Mouse (Mus musculus) CH12.LX (cell line): ENCODE measurements at regions not wholly inside any gene's neighbourhood (a gene's known extent, or its start where the extent isn't known, plus 50 kb on each side); places are given as distances from the start of the nearest gene placed in this dataset.

Experiments used
- DNase-seq: peaks from one replicate; pipeline ENCODE4 v3.0.0-alpha.2; 2013; ENCODE audit errors: extremely low read depth
- H3K27ac ChIP-seq: 2 replicates; pipeline ENCODE4 v1.5.1; 2012; ENCODE audit warnings: low read depth, mild to moderate bottlenecking, control low read depth, moderate library complexity; ENCODE audit not compliant: insufficient read depth
- H3K27me3 ChIP-seq: replicated peaks from 2 replicates; pipeline ENCODE3; 2012; ENCODE audit warnings: inconsistent platforms
- H3K36me3 ChIP-seq, 2 experiments: replicated peaks in 1 of 2; 2 replicates each; pipeline versions ENCODE3 to v1.6.1; 2012; ENCODE audit warnings: inconsistent platforms in 1 of 2, low read length in 1 of 2, mild to moderate bottlenecking in 1 of 2, mixed read lengths in 1 of 2, moderate library complexity in 1 of 2; ENCODE audit not compliant: control insufficient read depth in 1 of 2, insufficient read depth in 1 of 2
- H3K4me1 ChIP-seq, 2 experiments: 2 replicates each; pipeline ENCODE4 v1.6.1; 2012; ENCODE audit warnings: inconsistent platforms in 1 of 2, moderate library complexity in 1 of 2; ENCODE audit not compliant: insufficient read depth in 2 of 2, control insufficient read depth in 1 of 2
- H3K4me2 ChIP-seq: 2 replicates; pipeline ENCODE4 v1.6.1; 2012; ENCODE audit warnings: low read depth, mild to moderate bottlenecking, control low read depth; ENCODE audit not compliant: poor library complexity, insufficient read depth, severe bottlenecking
- H3K4me3 ChIP-seq, 3 experiments: fragments of 150-350 bp in 1 of 3; sonication (generic) in 1 of 3; replicated peaks in 1 of 3; 2 replicates each; pipeline versions ENCODE3 to v1.5.1; 2011 to 2012; ENCODE audit warnings: low read depth in 2 of 3, low read length in 2 of 3, mild to moderate bottlenecking in 2 of 3, moderate library complexity in 2 of 3, control low read depth in 1 of 3, improper control_type of control experiment in 1 of 3, inconsistent platforms in 1 of 3, mixed read lengths in 1 of 3; ENCODE audit not compliant: poor library complexity in 1 of 3
- H3K79me2 ChIP-seq: replicated peaks from 2 replicates; pipeline ENCODE4 v1.6.1; 2012; ENCODE audit warnings: mild to moderate bottlenecking, moderate library complexity; ENCODE audit not compliant: control insufficient read depth, poor library complexity, insufficient read depth, severe bottlenecking; ENCODE audit errors: extremely low read depth
- H3K9ac ChIP-seq: 2 replicates; pipeline ENCODE4 v1.6.1; 2012; ENCODE audit warnings: low read depth, mild to moderate bottlenecking, control low read depth, moderate library complexity; ENCODE audit not compliant: insufficient read depth
- H3K9me3 ChIP-seq: replicated peaks from 2 replicates; pipeline ENCODE3; 2012; ENCODE audit warnings: low read length, inconsistent platforms, mixed read lengths
- BHLHE40 ChIP-seq: IDR thresholded peaks from 2 replicates; pipeline ENCODE4 v1.6.1; 2011; ENCODE audit warnings: mild to moderate bottlenecking, low read depth, low read length, improper control_type of control experiment
- CHD2 ChIP-seq: IDR thresholded peaks from 2 replicates; pipeline ENCODE4 v1.6.1; 2011; ENCODE audit warnings: low read length, improper control_type of control experiment
- CTCF ChIP-seq, 2 experiments: IDR thresholded peaks in 1 of 2; conservative IDR thresholded peaks in 1 of 2; 2 replicates each; pipeline ENCODE4 v1.5.1; 2011 to 2012; ENCODE audit warnings: low read depth in 2 of 2, low read length in 2 of 2, improper control_type of control experiment in 1 of 2, inconsistent platforms in 1 of 2, mild to moderate bottlenecking in 1 of 2, moderate library complexity in 1 of 2
- E2F4 ChIP-seq: IDR thresholded peaks from 2 replicates; pipeline ENCODE4 v1.6.1; 2011; ENCODE audit warnings: low read depth, low read length, improper control_type of control experiment; ENCODE audit not compliant: insufficient replicate concordance
- EP300 ChIP-seq: IDR thresholded peaks from 2 replicates; pipeline ENCODE4 v1.6.1; 2011; ENCODE audit warnings: low read length, improper control_type of control experiment
- ETS1 ChIP-seq: conservative IDR thresholded peaks from 2 replicates; pipeline ENCODE4 v1.6.1; 2012; ENCODE audit warnings: low read depth, mild to moderate bottlenecking, inconsistent platforms, low read length, improper control_type of control experiment, moderate library complexity
- GABPA ChIP-seq: IDR thresholded peaks from 2 replicates; pipeline ENCODE4 v1.6.1; 2012; ENCODE audit warnings: low read depth, low read length, improper control_type of control experiment, inconsistent platforms; ENCODE audit not compliant: insufficient replicate concordance
- JUND ChIP-seq: conservative IDR thresholded peaks from 2 replicates; pipeline ENCODE4 v1.6.1; 2011; ENCODE audit warnings: low read depth, low read length, improper control_type of control experiment
- KAT2A ChIP-seq: IDR thresholded peaks from 2 replicates; pipeline ENCODE4 v1.6.1; 2012; ENCODE audit warnings: low read length, improper control_type of control experiment, inconsistent platforms; ENCODE audit not compliant: insufficient replicate concordance
- MAFK ChIP-seq: IDR thresholded peaks from 2 replicates; pipeline ENCODE4 v1.6.1; 2011; ENCODE audit warnings: low read length, improper control_type of control experiment; ENCODE audit not compliant: insufficient replicate concordance
- MAZ ChIP-seq: IDR thresholded peaks from 2 replicates; pipeline ENCODE4 v1.6.1; 2012; ENCODE audit warnings: low read depth, mild to moderate bottlenecking, inconsistent platforms, low read length, improper control_type of control experiment, moderate library complexity
- MEF2A ChIP-seq: IDR thresholded peaks from 2 replicates; pipeline ENCODE4 v1.6.1; 2014; ENCODE audit warnings: low read depth, mild to moderate bottlenecking, inconsistent platforms, low read length, improper control_type of control experiment, borderline replicate concordance
- MYC ChIP-seq: IDR thresholded peaks from 2 replicates; pipeline ENCODE4 v1.6.1; 2011; ENCODE audit warnings: low read depth, mild to moderate bottlenecking, improper control_type of control experiment, low read length
- NELFE ChIP-seq: IDR thresholded peaks from 2 replicates; pipeline ENCODE4 v1.6.1; 2011; ENCODE audit warnings: low read depth, low read length, improper control_type of control experiment
- NRF1 ChIP-seq: IDR thresholded peaks from 2 replicates; pipeline ENCODE4 v1.6.1; 2014; ENCODE audit warnings: low read depth, mild to moderate bottlenecking, inconsistent platforms, low read length, improper control_type of control experiment, moderate library complexity
- PAX5 ChIP-seq: IDR thresholded peaks from 2 replicates; pipeline ENCODE4 v1.6.1; 2012; ENCODE audit warnings: low read length, inconsistent platforms, mixed read lengths
- POLR2A ChIP-seq: IDR thresholded peaks from 2 replicates; pipeline ENCODE4 v1.6.1; 2011; ENCODE audit warnings: low read depth, mild to moderate bottlenecking, improper control_type of control experiment, low read length
- POLR2AphosphoS2 ChIP-seq: IDR thresholded peaks from 2 replicates; pipeline ENCODE4 v1.6.1; 2011; ENCODE audit warnings: low read depth, low read length, improper control_type of control experiment
- RAD21 ChIP-seq: IDR thresholded peaks from 2 replicates; pipeline ENCODE4 v1.6.1; 2011; ENCODE audit warnings: low read depth, mild to moderate bottlenecking, low read length, improper control_type of control experiment, moderate library complexity
- SIN3A ChIP-seq: IDR thresholded peaks from 2 replicates; pipeline ENCODE4 v1.6.1; 2012; ENCODE audit warnings: low read length, improper control_type of control experiment, inconsistent platforms
- TBP ChIP-seq: conservative IDR thresholded peaks from 2 replicates; pipeline ENCODE4 v1.6.1; 2011; ENCODE audit warnings: low read depth, low read length, improper control_type of control experiment
- TCF12 ChIP-seq: IDR thresholded peaks from 2 replicates; pipeline ENCODE4 v1.6.1; 2014; ENCODE audit warnings: low read depth, mild to moderate bottlenecking, inconsistent platforms, low read length, improper control_type of control experiment
- UBTF ChIP-seq: IDR thresholded peaks from 2 replicates; pipeline ENCODE4 v1.6.1; 2012; ENCODE audit warnings: low read depth, mild to moderate bottlenecking, inconsistent platforms, low read length, improper control_type of control experiment, moderate library complexity
- USF1 ChIP-seq: IDR thresholded peaks from 2 replicates; pipeline ENCODE4 v1.6.1; 2014; ENCODE audit warnings: low read depth, mild to moderate bottlenecking, inconsistent platforms, low read length, improper control_type of control experiment
- USF2 ChIP-seq: conservative IDR thresholded peaks from 2 replicates; pipeline ENCODE4 v1.6.1; 2011; ENCODE audit warnings: low read depth, low read length, improper control_type of control experiment
- ZMIZ1 ChIP-seq: IDR thresholded peaks from 2 replicates; pipeline ENCODE4 v1.6.1; 2012; ENCODE audit warnings: low read depth, mild to moderate bottlenecking, inconsistent platforms, low read length, improper control_type of control experiment
- dilution Hi-C: fragments of 300-500 bp; cut with MboI; formaldehyde crosslinking; loops from 2 replicates; pipeline ENCODE4 v1.14.3; 2020; ENCODE audit warnings: low sequenced_read_pairs; ENCODE audit not compliant: extremely low pct_unique_long_range_greater_than_20kb, extremely low pct_ligation_motif_present
- in situ Hi-C: fragments of 300-500 bp; cut with MboI; formaldehyde crosslinking; loops from 3 replicates; pipeline ENCODE4 v1.14.3; 2019; ENCODE audit warnings: low sequenced_read_pairs, low pct_ligation_motif_present, low pct_unique_long_range_greater_than_20kb, mixed read lengths

- Histone ChIP-seq H3K9ac (no peak overlapping the region), H3K27ac (no peak overlapping the region), H3K4me2 (no peak overlapping the region), H3K4me1 (no peaks in the 10 kb centered on the region), H3K36me3 (no peaks in the 10 kb centered on the region), H3K9me3 (peaks cover 3% of the 10 kb centered on the region), H3K27me3 (no peaks in the 10 kb centered on the region), H3K4me3 (no peak overlapping the region), H3K79me2 (no peaks in the 10 kb centered on the region)
- in situ Hi-C loops (no loop called here), dilution Hi-C loops (no loop called here)
- TF ChIP-seq UBTF (no peak), MAZ (no peak), PAX5 (no peak), POLR2AphosphoS2 (no peak), TCF12 (no peak), ZMIZ1 (no peak), SIN3A (no peak), USF2 (no peak), NELFE (no peak), KAT2A (no peak), MYC (no peak), NRF1 (no peak), JUND (no peak), ETS1 (no peak), POLR2A (no peak), TBP (no peak), MEF2A (no peak), USF1 (no peak)
- no peak for DNase-seq
Observed at GRCm38 (mm10) chr12:114981476-114982136, 1065.9 kb upstream of the Zfp386 start.

- dilution Hi-C loops (no loop called here), in situ Hi-C loops (no loop called here)
- no peak for DNase-seq
- no peaks in the 10 kb centered on the region for H3K4me1 ChIP-seq
- TF ChIP-seq TCF12 (no peak), EP300 (no peak), POLR2A (no peak), CTCF (conservative IDR thresholded peaks at IDR 0.05 in 1 of 2, IDR thresholded peaks at IDR 0.05 in 1 of 2; ENCODE audit: low read depth in 2 of 2, low read length in 2 of 2) (no peak), GABPA (no peak), POLR2AphosphoS2 (no peak), MAZ (no peak), BHLHE40 (no peak), RAD21 (no peak), MAFK (no peak), CHD2 (no peak), NELFE (no peak), E2F4 (no peak), TBP (no peak), PAX5 (no peak)
- H3K9me3 ChIP-seq = no peaks in the 10 kb centered on the region
- no peak overlapping the region for H3K9ac ChIP-seq
- H3K27ac ChIP-seq = no peak overlapping the region
- no peaks in the 10 kb centered on the region for H3K79me2 ChIP-seq
- no peak overlapping the region for H3K4me2 ChIP-seq
- H3K36me3 ChIP-seq = no peaks in the 10 kb centered on the region
- H3K4me3 ChIP-seq = no peak overlapping the region
- H3K27me3 ChIP-seq = no peaks in the 10 kb centered on the region
Observed at GRCm38 (mm10) chr12:114990916-114991315, 1056.6 kb upstream of the Zfp386 start.
